In the genomic region with DNA sequence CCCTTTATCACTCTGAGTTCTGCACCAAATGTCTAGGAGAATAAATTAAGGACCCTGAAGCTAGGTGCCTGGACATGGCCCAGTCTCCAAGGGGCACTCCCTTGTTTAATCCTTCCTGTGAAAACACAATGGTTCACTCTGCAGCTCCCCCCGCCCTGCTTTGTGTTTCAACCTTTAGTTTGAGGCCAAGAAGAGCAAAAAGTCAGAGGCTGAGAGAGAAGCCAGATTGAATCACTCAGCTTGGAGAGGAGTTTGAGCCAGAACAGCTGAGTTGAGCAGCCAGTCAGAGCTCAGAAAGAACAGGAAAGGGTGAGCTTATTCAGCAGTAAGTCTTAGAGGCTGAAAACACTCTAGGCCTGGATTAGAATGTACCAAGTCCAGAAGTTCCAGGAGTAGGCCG, we compare ENCODE assay signal across 14 mouse cellular contexts. TPM values are rescaled to one million over a fixed set of nuclear protein-coding genes. Genes with fewer than 3 reads are reported as not detected.
A peak's percentile ranks its signal among the peaks of the same experiment; 100 is the strongest.
DNase-seq lines count a peak whose midpoint lies in the region; ATAC-seq lines count a peak whose summit lies in the region.
"Had no signal": no experiment of that assay in that cellular context is flagged by ENCODE, and none has a peak within 500 bp of the region (broad histone marks: within the 10 kb centered on the region; RNA-seq: fewer than 3 reads in every experiment).

No protein-coding gene starts in this region.

- ATAC-seq in kidney, embryonic 16.5 days (ENCODE audit: low FRiP score, low TSS enrichment), result no peak
- ATAC-seq in forebrain, embryonic 14.5 days, result no peak

- H3K4me3 ChIP-seq in kidney, embryonic 16.5 days (ENCODE audit: low read length), result no peak overlapping the region
- H3K4me3 ChIP-seq in forebrain, embryonic 14.5 days (ENCODE audit: low read depth, low read length), result no peak overlapping the region
- H3K4me3 ChIP-seq: embryonic facial prominence, embryonic 10.5 days; hindbrain, embryonic 15.5 days; liver, embryonic 13.5 days had no signal

- H3K36me3 ChIP-seq in kidney, embryonic 16.5 days (ENCODE audit: insufficient read depth, low read length), result no peaks in the 10 kb centered on the region
- H3K36me3 ChIP-seq in forebrain, embryonic 14.5 days (ENCODE audit: control insufficient read depth, insufficient read depth, low read length), result no peaks in the 10 kb centered on the region
- H3K36me3 ChIP-seq: embryonic facial prominence, embryonic 10.5 days; hindbrain, embryonic 15.5 days; liver, embryonic 13.5 days had no signal

- no peak overlapping the region for H3K4me2 ChIP-seq in kidney, embryonic 16.5 days (replicated peaks; ENCODE audit: low read depth, low read length)
- no peak overlapping the region for H3K4me2 ChIP-seq in forebrain, embryonic 14.5 days (ENCODE audit: low read length)
- H3K4me2 ChIP-seq: hindbrain, embryonic 15.5 days; liver, embryonic 13.5 days; midbrain, embryonic 11.5 days had no signal

- H3K4me1 ChIP-seq in kidney, embryonic 16.5 days (ENCODE audit: insufficient read depth, low read length), result no peaks in the 10 kb centered on the region
- no peaks in the 10 kb centered on the region for H3K4me1 ChIP-seq in forebrain, embryonic 14.5 days (ENCODE audit: control insufficient read depth, insufficient read depth, low read length)
- H3K4me1 ChIP-seq: embryonic facial prominence, embryonic 10.5 days; hindbrain, embryonic 15.5 days; liver, embryonic 13.5 days had no signal

- H3K27ac ChIP-seq in kidney, embryonic 16.5 days (ENCODE audit: low read length), result no peak overlapping the region
- H3K27ac ChIP-seq in forebrain, embryonic 14.5 days (ENCODE audit: low read depth, low read length), result no peak overlapping the region
- H3K27ac ChIP-seq: embryonic facial prominence, embryonic 10.5 days; hindbrain, embryonic 15.5 days; liver, embryonic 13.5 days had no signal

- H3K27me3 ChIP-seq in kidney, embryonic 16.5 days (ENCODE audit: insufficient read depth, low read length), result no peaks in the 10 kb centered on the region
- H3K27me3 ChIP-seq in forebrain, embryonic 14.5 days (replicated peaks; ENCODE audit: control insufficient read depth, insufficient read depth, low read length), result no peaks in the 10 kb centered on the region
- H3K27me3 ChIP-seq: hindbrain, embryonic 15.5 days; liver, embryonic 13.5 days had no signal

- H3K9me3 ChIP-seq in kidney, embryonic 16.5 days (ENCODE audit: low read length), result no peaks in the 10 kb centered on the region
- no peaks in the 10 kb centered on the region for H3K9me3 ChIP-seq in forebrain, embryonic 14.5 days (replicated peaks; ENCODE audit: control insufficient read depth, low read length)
- H3K9me3 ChIP-seq: hindbrain, embryonic 15.5 days; liver, embryonic 13.5 days had no signal

- DNase-seq in kidney, adult 9 months, result peak; percentile 14
- peak; percentile 49 for DNase-seq in heart, adult 8-10 months (ENCODE audit: low spot score)
- peak; percentile 27 for DNase-seq in heart, postnatal 4 days
- peak; percentile 16 for DNase-seq in skeletal muscle tissue, adult 2 months (ENCODE audit: low read depth, low spot score)
- no peak for DNase-seq in thymus, adult 18-20 months
- no peak for DNase-seq in forebrain, embryonic 14.5 days (ENCODE audit: low spot score)
- DNase-seq: cerebellum, adult 9-10 months; liver, embryonic 13.5 days; spleen, adult 18-20 months; thymus, postnatal 36 days had no signal

- H3K9ac ChIP-seq in kidney, embryonic 16.5 days (replicated peaks; ENCODE audit: low read length), result no peak overlapping the region
- H3K9ac ChIP-seq in forebrain, embryonic 14.5 days (ENCODE audit: low read length), result no peak overlapping the region
- H3K9ac ChIP-seq: hindbrain, embryonic 15.5 days; liver, embryonic 13.5 days had no signal

- 64% methylated on average over 2 of the region's 2 CpGs for WGBS in kidney, embryonic 16.5 days
- WGBS in forebrain, embryonic 14.5 days, result 57% methylated on average over 2 of the region's 2 CpGs

RNA-seq across cellular contexts. Expression of a gene that starts 5.5 kb away (rescaled TPM):
- 1.6 and 1.8 TPM in 2 replicates for polyA plus RNA-seq in kidney, embryonic 16.5 days (2015; fragmentation: Nextera tagmentation; extraction: Ambion mirVana)
- under 1 TPM; 0.09 to 0.35 (median 0.22) TPM for total RNA-seq in heart, adult 8-10 months (2022)
- under 1 TPM; 0.14 to 0.17 TPM for total RNA-seq in heart, postnatal 4 days (2021)
- 0.48 and 0.66 TPM in 2 replicates for polyA plus RNA-seq in forebrain, embryonic 14.5 days (2014; fragmentation: Nextera tagmentation; extraction: Ambion mirVana)

Comparison
In these comparisons a context has a peak if more than half of its experiments do, and no peak if none do; other contexts are left out.
1. DNase-seq: peak in kidney, adult 9 months (single experiment), heart, adult 8-10 months (single experiment), heart, postnatal 4 days (single experiment) and skeletal muscle tissue, adult 2 months (single experiment); none in thymus, adult 18-20 months (0 of 2) and forebrain, embryonic 14.5 days (single experiment).